Mouse (Mus musculus) forebrain, embryonic 13.5 days (tissue): ENCODE data around the gene Chn1. TPM values are rescaled to one million over a fixed set of nuclear protein-coding genes. Genes with fewer than 3 reads are reported as not detected.
"Not testable (repeated sequence)": the region's sequence is repeated elsewhere in the genome, so short reads cannot be mapped to it uniquely, and the experiment has no call there.

ENCODE experiments used
- ATAC-seq: fragments of 200-750 bp; cut with Nextera tagmentation; 2 replicates; pipeline ENCODE4 v1.8.0; 2017
- H3K27ac ChIP-seq: fragments of 300-500 bp; sonication (generic); 2 replicates; pipeline ENCODE4 v1.5.1; 2015; ENCODE audit warnings: inconsistent platforms, mild to moderate bottlenecking, moderate library complexity
- H3K27me3 ChIP-seq: fragments of 300-500 bp; sonication (generic); 2 replicates; pipeline ENCODE4 v1.6.1; 2015; ENCODE audit warnings: mild to moderate bottlenecking, inconsistent platforms
- H3K36me3 ChIP-seq: fragments of 300-500 bp; sonication (generic); 2 replicates; pipeline ENCODE4 v1.6.1; 2015; ENCODE audit warnings: mild to moderate bottlenecking, inconsistent platforms; ENCODE audit not compliant: poor library complexity, severe bottlenecking
- H3K4me1 ChIP-seq: fragments of 300-500 bp; sonication (generic); 2 replicates; pipeline ENCODE4 v1.6.1; 2015; ENCODE audit warnings: inconsistent platforms
- H3K4me2 ChIP-seq: fragments of 300-500 bp; sonication (generic); 2 replicates; pipeline ENCODE4 v1.6.1; 2015; ENCODE audit warnings: inconsistent platforms, mild to moderate bottlenecking, moderate library complexity
- H3K4me3 ChIP-seq: fragments of 300-500 bp; sonication (generic); 2 replicates; pipeline ENCODE4 v1.5.1; 2015; ENCODE audit warnings: mild to moderate bottlenecking, inconsistent platforms
- H3K9ac ChIP-seq: fragments of 300-500 bp; sonication (generic); 2 replicates; pipeline ENCODE4 v1.6.1; 2015; ENCODE audit warnings: mild to moderate bottlenecking, inconsistent platforms
- H3K9me3 ChIP-seq: fragments of 300-500 bp; sonication (generic); replicated peaks from 2 replicates; pipeline ENCODE4 v1.6.1; 2016; ENCODE audit warnings: inconsistent platforms
- WGBS: fragments of 180-500 bp; shearing (Covaris S2); methylation state at CpG from one replicate; pipeline ENCODE4 v1.1.7; 2015; 5-methylcytosine and 5-hydroxymethylcytosine counted together
- polyA plus RNA-seq: library from polyadenylated mRNA; unstranded; fragments of >200 nt; fragmentation: Nextera tagmentation; extraction: Ambion mirVana; gene quantifications from 2 replicates; pipeline ENCODE4 v1.2.1, GENCODE M21; 2015

The Chn1 gene
- 67.9 and 71.9 TPM in 2 replicates for polyA plus RNA-seq

- Histone ChIP-seq H3K4me2 (peak within 1 kb of the TSS; percentile 67), H3K36me3 (no peaks in the 10 kb centered on the region), H3K27ac (peak within 1 kb of the TSS; percentile 89), H3K9me3 (no peaks in the 10 kb centered on the region), H3K4me3 (peak within 1 kb of the TSS; percentile 82), H3K9ac (peak within 1 kb of the TSS; percentile 89), H3K4me1 (peaks cover 56% of the 10 kb centered on the region), H3K27me3 (no peaks in the 10 kb centered on the region)
- under 1% methylated on average over 63 of the region's 131 CpGs for WGBS
- peak; percentile 95 for ATAC-seq
These were observed at the start of gene Chn1 for GRCm38 (mm10) chr2:73774786-73775682. Gene Chn1 (minus strand): TSS chr2:73775346.

DNA sequence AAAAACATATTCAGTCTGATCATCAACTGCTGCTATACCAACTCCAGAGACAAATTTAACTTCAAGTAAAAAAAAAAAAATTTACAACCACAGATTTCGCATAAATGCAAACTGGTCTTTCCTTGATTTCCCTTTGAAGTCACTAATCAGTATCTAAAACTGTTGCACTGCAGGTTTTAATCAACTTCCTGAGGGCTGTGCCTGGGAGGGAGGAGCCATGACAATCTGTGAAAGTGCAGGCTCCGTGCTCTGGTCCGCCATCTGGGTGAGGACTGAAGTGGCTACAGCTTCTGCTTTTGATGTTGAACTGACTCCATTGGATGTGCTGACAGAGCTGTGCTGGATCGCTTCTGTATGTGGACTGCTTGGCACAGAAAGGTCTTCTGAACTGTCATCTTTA lies 43.6 kb upstream of the Chn1 start:
- no peaks in the 10 kb centered on the region for H3K4me1 ChIP-seq
- H3K4me2 ChIP-seq, result no peak overlapping the region
- H3K27ac ChIP-seq, result no peak overlapping the region
- H3K4me3 ChIP-seq, result no peak overlapping the region
- WGBS, result 81% methylated on average over 4 of the region's 4 CpGs
- peaks cover 30% of the 10 kb centered on the region for H3K36me3 ChIP-seq
- no peaks in the 10 kb centered on the region for H3K27me3 ChIP-seq
- H3K9me3 ChIP-seq, result no peaks in the 10 kb centered on the region
- ATAC-seq, result no peak
- no peak overlapping the region for H3K9ac ChIP-seq

DNA sequence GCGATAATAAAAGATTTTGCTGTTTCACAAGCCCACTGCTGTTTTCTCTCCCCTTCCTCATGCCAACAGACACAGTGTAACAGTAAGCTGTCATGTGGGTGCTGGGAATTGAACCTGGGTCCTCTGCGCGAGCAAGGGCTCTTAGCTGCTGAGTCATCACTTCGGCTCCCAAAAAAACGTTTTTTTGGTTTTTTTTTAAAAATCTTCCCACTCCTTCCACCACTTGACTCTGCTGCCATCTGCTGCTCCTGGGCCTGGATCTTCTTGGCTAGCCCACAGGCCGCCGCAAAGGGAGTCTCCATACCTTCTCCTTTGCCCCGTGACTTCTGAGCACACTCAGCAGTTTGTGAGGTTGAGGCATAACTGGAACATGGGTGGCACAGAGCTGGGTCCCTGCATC lies 32.5 kb upstream of the Chn1 start:
- Histone ChIP-seq H3K4me1 (no peaks in the 10 kb centered on the region), H3K4me2 (no peak overlapping the region), H3K27ac (no peak overlapping the region), H3K27me3 (no peaks in the 10 kb centered on the region), H3K36me3 (no peaks in the 10 kb centered on the region), H3K9ac (no peak overlapping the region), H3K9me3 (no peaks in the 10 kb centered on the region), H3K4me3 (no peak overlapping the region)
- no peak for ATAC-seq
- WGBS, result 85% methylated on average over 8 of the region's 8 CpGs

DNA sequence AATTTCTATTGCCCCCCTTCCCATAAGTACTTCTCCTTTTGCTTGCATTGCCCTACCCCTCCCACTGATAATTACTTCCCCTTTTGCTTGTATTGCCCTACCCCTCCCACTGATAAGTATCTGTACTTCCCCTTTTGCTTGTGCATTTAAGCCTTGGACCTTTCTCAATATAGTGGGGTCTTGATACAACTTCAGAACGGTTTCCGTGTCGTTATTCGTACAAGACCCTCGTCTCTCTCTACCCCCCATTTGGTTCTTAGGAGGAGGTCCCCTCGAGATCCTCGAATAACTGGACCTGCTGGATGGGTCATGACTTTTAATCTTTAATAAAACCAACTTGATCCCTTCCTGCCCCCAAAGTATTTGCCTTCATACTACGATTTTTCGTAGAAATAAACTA lies 25.0 kb upstream of the Chn1 start:
- H3K4me3 ChIP-seq, H3K9ac ChIP-seq, H3K4me1 ChIP-seq, H3K9me3 ChIP-seq, H3K27me3 ChIP-seq, H3K27ac ChIP-seq, H3K4me2 ChIP-seq, ATAC-seq, H3K36me3 ChIP-seq: not testable (repeated sequence)
- 94% methylated on average over 9 of the region's 9 CpGs for WGBS

DNA sequence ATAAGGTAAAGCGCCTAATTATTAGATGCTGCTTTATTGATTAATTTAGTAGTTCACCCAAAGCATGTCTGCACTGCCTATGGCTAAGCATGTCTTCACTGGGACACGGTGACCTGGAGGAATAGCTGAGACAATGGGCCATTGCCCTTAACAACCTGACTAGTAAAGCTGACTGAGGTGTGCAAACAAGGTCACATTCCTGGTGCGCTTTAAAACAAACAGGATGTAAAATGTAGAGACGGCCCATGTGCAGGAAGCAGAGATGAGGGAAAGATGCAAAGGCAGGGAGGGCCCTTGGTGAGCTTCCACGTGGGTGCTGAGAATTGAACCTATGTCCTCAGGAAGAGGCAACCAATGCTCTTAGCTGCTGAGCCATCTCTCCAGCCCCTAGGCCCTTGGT lies 23.6 kb upstream of the Chn1 start:
- Histone ChIP-seq H3K9me3 (no peaks in the 10 kb centered on the region), H3K4me2 (no peak overlapping the region), H3K4me1 (peaks cover 10% of the 10 kb centered on the region), H3K36me3 (no peaks in the 10 kb centered on the region), H3K9ac (no peak overlapping the region), H3K27ac (no peak overlapping the region), H3K4me3 (no peak overlapping the region), H3K27me3 (no peaks in the 10 kb centered on the region)
- 81% methylated on average over 5 of the region's 5 CpGs for WGBS
- ATAC-seq, result no peak

DNA sequence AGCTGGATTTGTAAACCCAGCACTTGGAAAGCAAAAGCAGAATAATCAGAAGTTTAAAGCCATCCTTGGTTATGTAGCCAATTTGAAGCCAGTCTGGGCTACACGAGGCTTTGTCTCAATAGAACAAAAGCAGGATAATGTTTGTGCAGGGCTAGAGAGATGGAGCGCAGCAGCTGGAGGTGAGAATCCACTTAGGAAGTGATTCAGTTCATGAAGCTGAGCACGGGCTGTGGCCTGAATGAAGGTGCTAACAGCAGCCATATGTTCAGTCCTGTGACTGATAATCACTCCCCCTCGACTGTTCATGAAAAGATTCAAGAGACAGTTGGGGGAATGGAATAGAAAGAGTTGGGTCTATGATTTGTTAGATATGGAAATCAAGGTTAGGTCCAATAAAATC lies 23.0 kb upstream of the Chn1 start:
- ATAC-seq, result peak; percentile 41; the same call in 1 of the 2 replicates
- 38% methylated on average over 4 of the region's 4 CpGs for WGBS

DNA sequence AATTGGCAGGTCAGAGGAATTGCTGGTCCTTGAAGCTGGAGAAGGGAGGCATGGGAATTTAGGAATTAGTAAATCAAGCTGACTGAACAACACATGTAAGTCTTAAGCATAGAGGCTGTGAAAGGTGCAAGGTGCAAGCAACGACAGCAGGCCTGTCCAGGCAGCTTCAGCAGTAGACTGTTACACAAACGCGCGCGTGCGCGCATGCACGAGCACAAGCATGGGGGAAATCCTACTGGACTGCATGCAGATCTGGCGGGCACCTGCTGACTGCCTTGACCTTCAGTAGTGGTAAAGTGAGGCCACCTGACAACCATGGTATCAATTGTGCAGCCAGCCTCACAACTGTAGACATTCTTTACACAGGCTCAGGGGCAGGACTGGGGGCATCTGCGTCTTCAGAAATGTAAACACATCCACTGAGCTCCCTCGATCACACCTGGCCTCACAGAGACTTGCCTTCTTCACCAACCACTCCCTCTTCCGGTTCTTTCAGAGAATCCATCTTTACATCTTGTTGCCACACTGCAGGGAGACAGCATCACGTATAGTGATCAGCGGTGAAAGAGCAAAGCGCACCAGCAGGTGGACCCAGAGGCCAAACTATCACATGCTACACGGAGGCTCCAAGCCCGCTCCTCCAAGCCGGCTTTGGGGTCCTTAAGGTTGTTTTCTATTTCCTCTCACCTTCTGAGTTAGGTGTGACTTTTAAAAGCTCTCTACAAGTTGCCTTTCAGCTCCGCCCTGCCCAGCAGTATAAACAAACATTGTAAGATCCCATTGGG lies 16.9 kb upstream of the Chn1 start:
- Histone ChIP-seq H3K36me3 (no peaks in the 10 kb centered on the region), H3K4me1 (0 out of 2 replicates have a peak, but pooled peaks cover 7% of the 10 kb centered on the region), H3K9ac (no peak overlapping the region), H3K27me3 (no peaks in the 10 kb centered on the region), H3K4me3 (no peak overlapping the region), H3K27ac (no peak overlapping the region), H3K4me2 (no peak overlapping the region), H3K9me3 (no peaks in the 10 kb centered on the region)
- no peak for ATAC-seq
- WGBS, result 58% methylated on average over 19 of the region's 19 CpGs

More for the DNA sequence above, 23.0 kb upstream of the Chn1 start:
- Histone ChIP-seq H3K4me2 (no peak overlapping the region), H3K9me3 (no peaks in the 10 kb centered on the region), H3K4me1 (peaks cover 10% of the 10 kb centered on the region), H3K9ac (no peak overlapping the region), H3K27ac (no peak overlapping the region), H3K4me3 (no peak overlapping the region), H3K27me3 (no peaks in the 10 kb centered on the region), H3K36me3 (no peaks in the 10 kb centered on the region)

GRCm38 (mm10) chr2:73790332-73790731 lies 15.2 kb upstream of the Chn1 start:
- Histone ChIP-seq H3K4me3 (no peak overlapping the region), H3K4me2 (no peak overlapping the region), H3K4me1 (0 out of 2 replicates have a peak, but pooled peaks cover 7% of the 10 kb centered on the region), H3K9ac (no peak overlapping the region), H3K27ac (no peak overlapping the region), H3K27me3 (no peaks in the 10 kb centered on the region), H3K36me3 (no peaks in the 10 kb centered on the region), H3K9me3 (no peaks in the 10 kb centered on the region)
- 54% methylated on average over 2 of the region's 2 CpGs for WGBS
- peak; percentile 63; the same call in 1 of the 2 replicates for ATAC-seq

GRCm38 (mm10) chr2:73788395-73788794 lies 13.2 kb upstream of the Chn1 start:
- no peaks in the 10 kb centered on the region for H3K36me3 ChIP-seq
- no peak overlapping the region for H3K27ac ChIP-seq
- no peak overlapping the region for H3K4me2 ChIP-seq
- no peak overlapping the region for H3K4me3 ChIP-seq
- 0 out of 2 replicates have a peak, but pooled peaks cover 4% of the 10 kb centered on the region for H3K9me3 ChIP-seq
- H3K27me3 ChIP-seq, result no peaks in the 10 kb centered on the region
- WGBS, result 82% methylated on average over 6 of the region's 6 CpGs
- no peak for ATAC-seq
- no peak overlapping the region for H3K9ac ChIP-seq
- H3K4me1 ChIP-seq, result 0 out of 2 replicates have a peak, but pooled peaks cover 7% of the 10 kb centered on the region

DNA sequence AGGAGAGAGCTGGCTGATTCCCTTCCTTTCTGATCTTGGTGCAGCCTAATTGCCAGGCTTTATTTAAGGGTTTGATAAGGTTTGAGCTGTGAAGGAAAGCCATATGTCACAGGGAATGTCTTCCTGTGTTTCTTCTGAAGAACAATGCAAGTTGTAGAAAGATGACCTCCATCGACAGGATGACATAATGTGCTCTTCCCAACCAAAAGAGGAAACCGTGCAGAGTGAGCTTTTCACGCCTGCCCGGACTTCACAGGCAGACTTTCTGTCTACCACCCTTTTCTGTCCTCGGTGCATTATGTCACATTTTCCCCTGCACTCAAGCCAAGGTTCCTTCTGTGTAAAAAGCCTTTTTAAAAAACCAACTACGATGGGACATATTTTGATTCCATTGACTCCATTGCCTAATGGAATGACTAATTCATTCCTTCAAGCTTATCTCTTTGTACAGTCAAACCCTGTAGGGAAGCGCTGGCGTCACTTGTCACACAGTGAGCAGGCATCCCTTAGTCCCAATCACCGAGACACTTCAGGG lies 7.3 kb upstream of the Chn1 start:
- Histone ChIP-seq H3K36me3 (no peaks in the 10 kb centered on the region), H3K9me3 (0 out of 2 replicates have a peak, but pooled peaks cover 4% of the 10 kb centered on the region), H3K27ac (no peak overlapping the region), H3K27me3 (no peaks in the 10 kb centered on the region), H3K4me2 (no peak overlapping the region), H3K9ac (no peak overlapping the region), H3K4me3 (no peak overlapping the region), H3K4me1 (peaks cover 45% of the 10 kb centered on the region)
- ATAC-seq, result no peak
- 39% methylated on average over 9 of the region's 9 CpGs for WGBS

GRCm38 (mm10) chr2:73780321-73781010 lies 5.3 kb upstream of the Chn1 start:
- Histone ChIP-seq H3K9me3 (0 out of 2 replicates have a peak, but pooled peaks cover 4% of the 10 kb centered on the region), H3K4me2 (peak overlapping the region; percentile 37; the same call in 1 of the 2 replicates), H3K9ac (no peak overlapping the region), H3K4me1 (peaks cover 51% of the 10 kb centered on the region), H3K4me3 (no peak overlapping the region), H3K36me3 (no peaks in the 10 kb centered on the region), H3K27ac (0 out of 2 replicates have a peak overlapping the region, but pooled peaks have one; percentile 3), H3K27me3 (no peaks in the 10 kb centered on the region)
- no peak; the same call in 1 of the 2 replicates for ATAC-seq
- 62% methylated on average over 14 of the region's 14 CpGs for WGBS
